Mouse (Mus musculus): Measurements from ENCODE around the gene Pou6f2. TPM values are rescaled to one million over a fixed set of nuclear protein-coding genes. Genes with fewer than 3 reads are reported as not detected.

Pou6f2 gene
- total RNA-seq (2015; ENCODE audit: low replicate concordance) (not detected in 2 replicates), total RNA-seq (2017; ENCODE audit: low replicate concordance) (not detected in 2 replicates)

- ATAC-seq (replicated peaks; ENCODE audit: low FRiP score, poor library complexity, severe bottlenecking) = no peak
These were observed at the start of gene Pou6f2 for GRCm38 (mm10) chr13:18397586-18397985. Pou6f2 (minus strand) TSS chr13:18397686.

GRCm38 (mm10) chr13:18439858-18440257, 42.4 kb upstream of the Pou6f2 start:
- ATAC-seq (replicated peaks; ENCODE audit: low FRiP score, poor library complexity, severe bottlenecking) = no peak

- no peak for ATAC-seq (replicated peaks; ENCODE audit: low FRiP score, poor library complexity, severe bottlenecking)
These were observed 9.8 kb downstream of the Pou6f2 start for GRCm38 (mm10) chr13:18387673-18388072.

- no peak for ATAC-seq (replicated peaks; ENCODE audit: low FRiP score, poor library complexity, severe bottlenecking)
These were observed 34.1 kb downstream of the Pou6f2 start for GRCm38 (mm10) chr13:18363373-18363772.

- no peak for ATAC-seq (replicated peaks; ENCODE audit: low FRiP score, poor library complexity, severe bottlenecking)
These were observed 52.7 kb downstream of the Pou6f2 start for GRCm38 (mm10) chr13:18344580-18345333.

GRCm38 (mm10) chr13:18338910-18339501, 58.5 kb downstream of the Pou6f2 start:
- ATAC-seq (replicated peaks; ENCODE audit: low FRiP score, poor library complexity, severe bottlenecking) = no peak

- no peak for ATAC-seq (replicated peaks; ENCODE audit: low FRiP score, poor library complexity, severe bottlenecking)
These were observed 59.5 kb downstream of the Pou6f2 start for GRCm38 (mm10) chr13:18338022-18338421.

- ATAC-seq (replicated peaks; ENCODE audit: low FRiP score, poor library complexity, severe bottlenecking) = no peak
These were observed 63.5 kb downstream of the Pou6f2 start for GRCm38 (mm10) chr13:18334035-18334434.

GRCm38 (mm10) chr13:18332596-18332995, 64.9 kb downstream of the Pou6f2 start:
- no peak for ATAC-seq (replicated peaks; ENCODE audit: low FRiP score, poor library complexity, severe bottlenecking)

- no peak for ATAC-seq (replicated peaks; ENCODE audit: low FRiP score, poor library complexity, severe bottlenecking)
These were observed 73.4 kb downstream of the Pou6f2 start for GRCm38 (mm10) chr13:18323980-18324678.

GRCm38 (mm10) chr13:18323407-18323806, 74.1 kb downstream of the Pou6f2 start:
- no peak for ATAC-seq (replicated peaks; ENCODE audit: low FRiP score, poor library complexity, severe bottlenecking)

- ATAC-seq (replicated peaks; ENCODE audit: low FRiP score, poor library complexity, severe bottlenecking) = no peak
These were observed 84.9 kb downstream of the Pou6f2 start for GRCm38 (mm10) chr13:18312613-18313012.

- ATAC-seq (replicated peaks; ENCODE audit: low FRiP score, poor library complexity, severe bottlenecking) = no peak
These were observed 88.5 kb downstream of the Pou6f2 start for GRCm38 (mm10) chr13:18309024-18309423.

GRCm38 (mm10) chr13:18306506-18307145, 90.9 kb downstream of the Pou6f2 start:
- ATAC-seq (replicated peaks; ENCODE audit: low FRiP score, poor library complexity, severe bottlenecking) = no peak

GRCm38 (mm10) chr13:18299966-18300365, 97.5 kb downstream of the Pou6f2 start:
- no peak for ATAC-seq (replicated peaks; ENCODE audit: low FRiP score, poor library complexity, severe bottlenecking)

GRCm38 (mm10) chr13:18293438-18293837, 104.0 kb downstream of the Pou6f2 start:
- no peak for ATAC-seq (replicated peaks; ENCODE audit: low FRiP score, poor library complexity, severe bottlenecking)

- ATAC-seq (replicated peaks; ENCODE audit: low FRiP score, poor library complexity, severe bottlenecking) = no peak
These were observed 107.1 kb downstream of the Pou6f2 start for GRCm38 (mm10) chr13:18290253-18290914.

- ATAC-seq (replicated peaks; ENCODE audit: low FRiP score, poor library complexity, severe bottlenecking) = no peak
These were observed 110.0 kb downstream of the Pou6f2 start for GRCm38 (mm10) chr13:18287536-18287935.

GRCm38 (mm10) chr13:18282361-18282982, 115.0 kb downstream of the Pou6f2 start:
- ATAC-seq (replicated peaks; ENCODE audit: low FRiP score, poor library complexity, severe bottlenecking) = no peak

Measured in erythroblast, adult 5-6 weeks (primary cell).